Mouse (Mus musculus) regulatory T cell (primary cell): ENCODE results near the gene Ap2s1.

Experiments
- in situ Hi-C: fragments of 300-600 bp; cut with MboI, MseI; formaldehyde crosslinking; loops from one replicate; pipeline ENCODE4 v1.15.1; 2025; ENCODE audit warnings: high pct_unique_total_duplicates

The Ap2s1 gene

DNA sequence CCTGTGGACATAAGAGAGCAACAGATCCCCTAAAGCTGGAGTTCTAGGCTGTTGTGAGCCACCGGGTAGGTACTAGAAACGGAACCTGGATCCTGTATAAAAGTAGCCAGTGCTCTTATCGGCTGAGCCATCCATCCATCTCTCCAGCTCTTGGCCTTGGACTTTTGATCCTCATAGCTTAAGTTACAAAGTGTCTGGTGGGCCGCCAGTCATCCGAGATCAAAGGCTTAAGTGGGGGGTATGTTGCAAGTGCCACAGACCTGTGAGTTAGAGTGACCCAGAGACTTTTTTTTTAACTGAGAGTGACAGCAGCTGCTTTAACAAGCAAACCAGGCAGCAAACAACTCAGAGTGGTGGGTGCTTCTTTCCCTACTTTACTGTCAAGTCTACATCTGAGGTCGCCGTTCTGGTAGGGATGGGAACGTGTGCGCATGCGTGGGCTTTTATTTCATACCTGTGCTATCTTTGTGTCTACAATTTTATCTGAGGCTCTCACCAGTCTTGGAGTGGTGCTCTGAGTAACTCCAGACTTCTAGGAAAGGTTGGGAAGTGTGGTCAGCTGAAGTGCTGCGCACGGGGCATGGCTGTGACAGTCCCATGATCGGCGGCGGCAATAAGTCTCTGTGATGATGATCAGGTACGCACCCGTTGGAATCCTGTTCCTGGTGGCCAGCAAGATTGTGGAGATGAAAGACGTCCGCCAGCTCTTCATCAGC is 55.0 kb downstream of the Ap2s1 start:
- in situ Hi-C loops = no loop called here

DNA sequence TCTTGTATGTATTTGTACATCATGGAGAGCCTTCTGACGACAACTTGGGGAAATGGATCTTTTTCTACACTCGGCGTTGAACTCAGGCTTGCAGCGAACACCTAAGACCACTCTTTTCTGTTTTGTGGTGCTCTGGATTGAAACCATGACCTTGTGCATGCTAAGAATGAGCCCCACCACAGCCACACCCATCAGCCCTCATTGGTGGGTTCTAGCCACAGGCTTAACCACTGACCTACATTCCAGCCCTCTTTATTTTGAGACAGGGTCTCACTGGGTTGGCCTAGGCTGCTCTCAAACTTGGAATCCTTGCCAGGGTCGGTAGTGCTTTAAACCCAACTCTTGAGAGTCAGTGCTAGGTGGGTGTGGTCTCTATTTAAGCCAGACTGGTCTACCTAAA is 56.7 kb downstream of the Ap2s1 start:
- in situ Hi-C loops = no loop called here
